Mouse (Mus musculus): ENCODE data around the gene Fcer1g.
A peak's percentile ranks its signal among the peaks of the same experiment; 100 is the strongest.

Gene Fcer1g

GRCm38 (mm10) chr1:171252415-171252814, 18.2 kb upstream of the Fcer1g start:
- TF ChIP-seq GATA4 (IDR thresholded peaks at IDR 0.05; ENCODE audit: insufficient replicate concordance, low read length), result no peak

GRCm38 (mm10) chr1:171251594-171252324, 17.6 kb upstream of the Fcer1g start:
- TF ChIP-seq GATA4 (IDR thresholded peaks at IDR 0.05; ENCODE audit: insufficient replicate concordance, low read length), result no peak

- TF ChIP-seq GATA4 (IDR thresholded peaks at IDR 0.05; ENCODE audit: insufficient replicate concordance, low read length), result no peak
Observed at GRCm38 (mm10) chr1:171250680-171251593, 16.8 kb upstream of the Fcer1g start, which contains the start of gene Ndufs2. Gene Ndufs2, minus strand, starts transcription at chr1:171251388.

GRCm38 (mm10) chr1:171249913-171250600, 15.9 kb upstream of the Fcer1g start, which contains the start of gene Adamts4:
Gene Adamts4, plus strand, starts transcription at chr1:171250421.
- TF ChIP-seq GATA4 (IDR thresholded peaks at IDR 0.05; ENCODE audit: insufficient replicate concordance, low read length), result no peak

GRCm38 (mm10) chr1:171248386-171249226, 14.4 kb upstream of the Fcer1g start:
- no peak for TF ChIP-seq GATA4 (IDR thresholded peaks at IDR 0.05; ENCODE audit: insufficient replicate concordance, low read length)

GRCm38 (mm10) chr1:171247916-171248315, 13.8 kb upstream of the Fcer1g start:
- TF ChIP-seq GATA4 (IDR thresholded peaks at IDR 0.05; ENCODE audit: insufficient replicate concordance, low read length), result no peak

GRCm38 (mm10) chr1:171247453-171247841, 13.3 kb upstream of the Fcer1g start:
- no peak for TF ChIP-seq GATA4 (IDR thresholded peaks at IDR 0.05; ENCODE audit: insufficient replicate concordance, low read length)

- peak; percentile 99; the same call in 1 of the 2 replicates for TF ChIP-seq GATA4 (IDR thresholded peaks at IDR 0.05; ENCODE audit: insufficient replicate concordance, low read length)
Observed at GRCm38 (mm10) chr1:171246709-171247452, 12.7 kb upstream of the Fcer1g start.

- no peak for TF ChIP-seq GATA4 (IDR thresholded peaks at IDR 0.05; ENCODE audit: insufficient replicate concordance, low read length)
Observed at GRCm38 (mm10) chr1:171245353-171245752, 11.2 kb upstream of the Fcer1g start.

GRCm38 (mm10) chr1:171240911-171241310, 6.7 kb upstream of the Fcer1g start:
- TF ChIP-seq GATA4 (IDR thresholded peaks at IDR 0.05; ENCODE audit: insufficient replicate concordance, low read length), result no peak

- no peak for TF ChIP-seq GATA4 (IDR thresholded peaks at IDR 0.05; ENCODE audit: insufficient replicate concordance, low read length)
Observed at GRCm38 (mm10) chr1:171239992-171240744, 6.0 kb upstream of the Fcer1g start.

GRCm38 (mm10) chr1:171238463-171238862, 4.3 kb upstream of the Fcer1g start:
- TF ChIP-seq GATA4 (IDR thresholded peaks at IDR 0.05; ENCODE audit: insufficient replicate concordance, low read length), result no peak

GRCm38 (mm10) chr1:171237438-171237837, 3.3 kb upstream of the Fcer1g start:
- TF ChIP-seq GATA4 (IDR thresholded peaks at IDR 0.05; ENCODE audit: insufficient replicate concordance, low read length), result no peak
